Mouse (Mus musculus) CD8-positive naive resting alpha-beta T cell, adult 57 days (primary cell): ENCODE measurements around the gene Stk32c. TPM values are rescaled to one million over a fixed set of nuclear protein-coding genes. Genes with fewer than 3 reads are reported as not detected.

Experiments
- total RNA-seq: library from RNA; stranded (reverse); gene quantifications from one replicate; pipeline ENCODE4 v1.2.4, GENCODE M21; 2023

The Stk32c gene
- not detected for total RNA-seq

DNA sequence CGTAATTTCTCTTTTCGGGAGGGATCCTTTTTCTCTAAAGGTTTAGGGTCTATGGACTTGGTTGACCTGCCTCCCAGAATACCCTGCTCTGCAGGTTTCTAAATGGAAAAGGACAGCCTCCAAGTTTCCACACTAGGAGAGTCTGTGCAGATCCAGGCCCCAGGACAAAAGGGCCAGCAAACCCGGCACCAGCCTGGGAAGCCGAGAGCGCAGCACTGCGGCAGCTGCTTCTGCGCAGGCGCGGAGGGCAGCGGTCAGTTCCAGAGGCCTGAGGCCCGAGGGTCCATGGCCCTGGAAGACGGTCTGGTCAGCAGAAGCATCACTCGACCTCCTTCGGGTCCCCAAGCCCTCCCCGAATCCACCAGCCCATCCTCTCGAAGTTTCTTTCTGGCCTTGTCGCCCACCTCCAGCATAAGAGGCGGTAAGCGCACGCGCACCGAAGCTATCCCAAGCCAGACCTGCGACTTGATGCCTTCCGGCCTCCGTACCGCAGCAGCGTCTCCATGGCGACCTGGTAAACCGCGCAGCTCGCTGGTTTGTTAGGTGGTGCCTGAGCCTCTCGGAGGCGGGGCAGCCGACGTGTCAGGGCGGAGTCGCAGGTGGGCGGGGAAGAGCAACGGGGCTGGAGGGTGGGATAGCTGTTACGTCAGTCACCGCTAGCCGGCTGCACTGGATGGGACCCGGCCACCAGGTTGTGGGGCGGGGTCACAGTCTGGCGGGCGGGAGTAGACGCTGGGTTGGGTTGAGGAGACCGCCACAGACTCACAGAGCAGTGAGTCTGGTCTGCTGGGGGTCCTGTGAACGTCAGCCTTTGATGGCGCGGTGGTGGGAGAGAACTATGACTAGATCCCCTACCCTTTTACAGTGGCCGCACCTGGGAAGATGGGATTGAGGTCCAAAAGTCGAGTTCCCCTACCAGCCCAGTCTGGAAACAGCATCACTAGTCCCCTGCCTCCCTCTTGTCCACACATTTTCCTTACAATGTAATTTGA, at the start of gene Stk32c, which contains the start of gene Lrrc27:
TSS of gene Stk32c (minus strand) at position 554 of the 992 bp plus-strand sequence.
TSS of gene Lrrc27 (plus strand) at position 235 of the 992 bp plus-strand sequence.

DNA sequence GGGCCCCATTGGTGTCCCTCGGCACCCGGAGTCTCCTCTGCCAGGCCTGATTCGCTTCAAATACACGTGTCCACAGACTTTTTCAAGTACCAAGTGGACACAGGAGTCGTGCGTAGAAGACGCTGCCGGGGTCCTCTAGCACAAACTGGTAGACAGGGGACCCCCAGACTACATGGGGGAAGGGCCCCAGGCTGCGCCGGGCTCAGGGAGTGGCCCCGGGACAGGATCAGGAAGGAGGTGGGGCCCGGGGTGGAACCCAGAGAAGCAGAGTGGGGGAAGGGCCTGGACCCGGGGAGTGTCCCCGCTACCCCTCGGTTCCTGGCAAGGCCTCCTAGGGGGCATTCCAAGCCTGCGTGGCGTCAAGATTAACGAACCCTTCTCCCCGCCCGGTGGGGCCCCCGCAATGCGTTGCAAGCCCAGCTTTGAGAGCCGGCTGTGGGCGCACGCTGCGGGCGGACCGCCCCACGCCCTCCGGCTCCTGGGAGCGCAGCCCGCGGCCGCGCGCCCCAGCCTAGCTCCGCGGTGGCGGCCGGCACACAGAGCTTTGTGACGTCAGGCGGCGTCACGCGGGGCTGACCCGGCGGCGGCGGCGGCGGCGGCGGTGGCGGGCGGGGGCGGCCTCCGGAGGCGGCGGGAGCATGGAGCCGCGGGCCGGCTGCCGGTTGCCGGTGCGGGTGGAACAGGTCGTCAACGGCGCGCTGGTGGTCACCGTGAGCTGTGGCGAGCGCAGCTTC, 34.9 kb upstream of the Stk32c start, which contains the start of gene Pwwp2b:
TSS of gene Pwwp2b (plus strand) at position 602 of the 734 bp plus-strand sequence.

GRCm38 (mm10) chr7:139085629-139086194, 127.4 kb downstream of the Stk32c start, which contains the start of gene Dpysl4:
Dpysl4 (plus strand) TSS chr7:139086001.

Other genes starting within 250 kb of the Stk32c start
- gene Dpysl4, start 127.3 kb downstream of the Stk32c start, total RNA-seq: not detected
- 2.6 TPM for gene Lrrc27, start 319 bp downstream of the Stk32c start, total RNA-seq
- 0.67 TPM for gene Pwwp2b, start 35.2 kb upstream of the Stk32c start, total RNA-seq
- 20.3 TPM for gene Inpp5a, start 175.8 kb upstream of the Stk32c start, total RNA-seq